Mouse (Mus musculus) brain, embryonic 18.5 days (tissue): ENCODE results near the gene Gzmk.

Experiments
- DNase-seq: peaks from one replicate; pipeline ENCODE4 v3.0.0-alpha.2; 2012; ENCODE audit warnings: low read depth, low spot score

Gzmk gene

GRCm38 (mm10) chr13:113203146-113203545, 22.6 kb downstream of the Gzmk start:
- no peak for DNase-seq

GRCm38 (mm10) chr13:113202184-113202583, 23.5 kb downstream of the Gzmk start:
- no peak for DNase-seq

- no peak for DNase-seq
Measured at GRCm38 (mm10) chr13:113201631-113202030, 24.1 kb downstream of the Gzmk start.

GRCm38 (mm10) chr13:113200726-113201125, 25.0 kb downstream of the Gzmk start:
- no peak for DNase-seq

GRCm38 (mm10) chr13:113199331-113199730, 26.4 kb downstream of the Gzmk start:
- DNase-seq: no peak

- no peak for DNase-seq
Measured at GRCm38 (mm10) chr13:113197872-113198502, 27.7 kb downstream of the Gzmk start.

- DNase-seq: no peak
Measured at GRCm38 (mm10) chr13:113196808-113197674, 28.7 kb downstream of the Gzmk start.

- no peak for DNase-seq
Measured at GRCm38 (mm10) chr13:113183720-113184119, 42.0 kb downstream of the Gzmk start.

GRCm38 (mm10) chr13:113183310-113183709, 42.4 kb downstream of the Gzmk start:
- DNase-seq: no peak

- DNase-seq: no peak
Measured at GRCm38 (mm10) chr13:113174162-113174561, 51.5 kb downstream of the Gzmk start.

- no peak for DNase-seq
Measured at GRCm38 (mm10) chr13:113170256-113170655, 55.5 kb downstream of the Gzmk start.

- DNase-seq: no peak
Measured at GRCm38 (mm10) chr13:113168018-113168534, 57.6 kb downstream of the Gzmk start.

- no peak for DNase-seq
Measured at GRCm38 (mm10) chr13:113164252-113165005, 61.3 kb downstream of the Gzmk start.

- no peak for DNase-seq
Measured at GRCm38 (mm10) chr13:113151556-113151955, 74.2 kb downstream of the Gzmk start.

- no peak for DNase-seq
Measured at GRCm38 (mm10) chr13:113139597-113139996, 86.1 kb downstream of the Gzmk start.

- peak; percentile 42 for DNase-seq
Measured at GRCm38 (mm10) chr13:113129974-113130373, 95.7 kb downstream of the Gzmk start.
